Mouse (Mus musculus) heart, embryonic 11.5 days (tissue): ENCODE measurements at regions not wholly inside any gene's neighbourhood (a gene's known extent, or its start where the extent isn't known, plus 50 kb on each side); places are given as distances from the start of the nearest gene placed in this dataset.
A peak's percentile ranks its signal among the peaks of the same experiment; 100 is the strongest.

Experiments
- ATAC-seq: fragments of 200-750 bp; cut with Nextera tagmentation; replicated peaks from 2 replicates; pipeline ENCODE4 v1.8.0; 2017; ENCODE audit warnings: moderate library complexity; ENCODE audit not compliant: insufficient number of reproducible peaks, low FRiP score, low TSS enrichment
- H3K27ac ChIP-seq: fragments of 300-500 bp; sonication (generic); 2 replicates; pipeline ENCODE4 v1.5.1; 2014; ENCODE audit warnings: mild to moderate bottlenecking, low read depth, low read length
- H3K27me3 ChIP-seq: fragments of 300-500 bp; sonication (generic); 2 replicates; pipeline ENCODE4 v1.6.1; 2014; ENCODE audit warnings: mild to moderate bottlenecking, low read length, mixed read lengths; ENCODE audit not compliant: control insufficient read depth, insufficient read depth
- H3K36me3 ChIP-seq: fragments of 300-500 bp; sonication (generic); 2 replicates; pipeline ENCODE4 v1.6.1; 2014; ENCODE audit warnings: mild to moderate bottlenecking, low read length, moderate library complexity, mixed read lengths; ENCODE audit not compliant: control insufficient read depth, insufficient read depth
- H3K4me1 ChIP-seq: fragments of 300-500 bp; sonication (generic); 2 replicates; pipeline ENCODE4 v1.6.1; 2014; ENCODE audit warnings: low read length; ENCODE audit not compliant: control insufficient read depth, insufficient read depth
- H3K4me2 ChIP-seq: fragments of 300-500 bp; sonication (generic); 2 replicates; pipeline ENCODE4 v1.6.1; 2014; ENCODE audit warnings: mild to moderate bottlenecking, moderate library complexity
- H3K4me3 ChIP-seq: fragments of 300-500 bp; sonication (generic); 2 replicates; pipeline ENCODE4 v1.5.1; 2014; ENCODE audit warnings: low read depth, low read length
- H3K9ac ChIP-seq: fragments of 300-500 bp; sonication (generic); 2 replicates; pipeline ENCODE4 v1.6.1; 2014; ENCODE audit warnings: mild to moderate bottlenecking, low read depth, low read length, moderate library complexity
- H3K9me3 ChIP-seq: fragments of 300-500 bp; sonication (generic); replicated peaks from 2 replicates; pipeline ENCODE4 v1.6.1; 2016; ENCODE audit warnings: low read length; ENCODE audit not compliant: control insufficient read depth
- WGBS: fragments of 180-500 bp; shearing (Covaris S2); extraction: QIAGEN DNeasy Blood & Tissue Kit; methylation state at CpG from one replicate; pipeline ENCODE4 v1.1.7; 2014; ENCODE audit not compliant: insufficient replicate concordance; 5-methylcytosine and 5-hydroxymethylcytosine counted together

DNA sequence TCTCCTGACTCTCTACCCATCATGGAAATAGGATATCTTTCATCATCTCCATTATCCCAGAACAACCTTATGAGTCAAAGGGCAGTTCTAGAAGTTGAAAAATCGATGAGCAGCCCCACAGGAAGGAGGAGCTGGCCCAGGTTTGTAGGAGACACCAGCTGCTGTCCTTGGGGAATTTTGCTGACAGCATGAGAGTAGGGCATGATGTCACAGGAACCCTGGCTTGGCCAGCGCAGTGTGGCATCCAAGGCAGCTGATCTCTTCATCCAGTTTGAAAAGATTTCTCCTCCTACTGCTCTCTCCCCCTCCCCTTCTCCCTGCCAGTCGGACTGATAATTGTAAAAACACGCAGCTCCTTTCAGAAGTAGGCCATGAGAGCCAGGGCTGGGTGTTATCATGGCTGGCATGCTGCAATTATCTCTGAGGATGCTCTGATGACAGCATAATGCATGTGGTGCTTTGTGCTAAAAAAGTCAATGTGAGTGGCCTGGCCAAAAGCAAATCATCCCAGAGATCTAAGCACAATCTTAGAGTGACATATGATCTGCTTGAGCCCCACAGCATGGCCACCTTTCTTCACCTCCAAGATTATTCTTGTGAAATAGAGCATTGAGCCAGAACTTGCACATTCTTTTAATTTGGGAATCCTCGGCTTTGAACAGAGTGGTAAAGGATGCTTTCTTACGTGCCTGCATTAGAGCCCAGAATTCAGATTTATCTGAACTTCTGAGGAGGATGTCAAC is 54.2 kb downstream of the Gjd2 start:
- no peaks in the 10 kb centered on the region for H3K27me3 ChIP-seq
- no peak for ATAC-seq
- no peaks in the 10 kb centered on the region for H3K9me3 ChIP-seq
- H3K4me1 ChIP-seq: no peaks in the 10 kb centered on the region
- no peaks in the 10 kb centered on the region for H3K36me3 ChIP-seq
- H3K4me2 ChIP-seq: no peak overlapping the region
- 35% methylated on average over 6 of the region's 6 CpGs for WGBS
- H3K4me3 ChIP-seq: no peak overlapping the region
- H3K27ac ChIP-seq: no peak overlapping the region
- no peak overlapping the region for H3K9ac ChIP-seq

GRCm38 (mm10) chr2:113952480-113952879 is 60.9 kb downstream of the Gjd2 start:
- Histone ChIP-seq H3K9me3 (no peaks in the 10 kb centered on the region), H3K9ac (no peak overlapping the region), H3K36me3 (no peaks in the 10 kb centered on the region), H3K4me2 (no peak overlapping the region), H3K27ac (no peak overlapping the region), H3K27me3 (no peaks in the 10 kb centered on the region), H3K4me3 (no peak overlapping the region), H3K4me1 (no peaks in the 10 kb centered on the region)
- no peak for ATAC-seq

DNA sequence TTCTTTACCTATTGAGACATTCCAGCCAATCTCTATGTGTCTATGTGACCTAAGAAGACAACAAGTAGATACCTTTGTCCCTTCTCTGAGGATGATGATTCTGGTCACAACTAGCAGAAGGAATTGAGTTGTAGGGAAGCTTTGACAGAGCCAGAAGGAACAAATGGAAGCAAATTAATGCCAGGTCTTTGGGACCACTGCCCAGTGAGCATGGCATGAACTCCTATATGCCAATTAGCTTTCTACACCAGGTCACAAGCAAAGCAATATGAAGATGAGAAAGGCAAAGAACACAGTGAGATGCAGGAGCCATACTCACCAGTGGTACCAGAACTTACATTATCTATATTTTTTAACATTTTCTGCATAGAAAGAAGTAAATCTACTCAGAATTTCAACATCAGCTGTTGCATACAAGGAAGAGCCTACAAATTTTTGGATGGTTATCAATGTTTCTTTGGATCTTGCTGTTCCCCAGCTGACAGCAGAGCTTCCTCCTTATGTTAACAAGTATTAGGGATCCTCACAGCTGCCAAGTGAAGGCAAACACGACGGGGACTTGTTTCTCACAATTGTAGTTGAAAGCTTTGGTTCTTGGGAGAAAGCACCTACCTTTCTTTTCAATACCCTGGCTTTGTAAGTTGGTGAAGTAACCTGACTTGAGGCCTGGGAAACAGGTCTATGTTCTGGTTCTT is 64.0 kb downstream of the Gjd2 start:
- H3K4me3 ChIP-seq: no peak overlapping the region
- H3K36me3 ChIP-seq: no peaks in the 10 kb centered on the region
- no peak for ATAC-seq
- no peak overlapping the region for H3K27ac ChIP-seq
- H3K9ac ChIP-seq: no peak overlapping the region
- no peaks in the 10 kb centered on the region for H3K27me3 ChIP-seq
- no peaks in the 10 kb centered on the region for H3K4me1 ChIP-seq
- no peaks in the 10 kb centered on the region for H3K9me3 ChIP-seq
- WGBS: 49% methylated on average over 2 of the region's 2 CpGs
- H3K4me2 ChIP-seq: no peak overlapping the region

GRCm38 (mm10) chr2:113931689-113932088 is 81.7 kb downstream of the Gjd2 start:
- Histone ChIP-seq H3K27ac (no peak overlapping the region), H3K27me3 (no peaks in the 10 kb centered on the region), H3K4me1 (no peaks in the 10 kb centered on the region), H3K36me3 (no peaks in the 10 kb centered on the region), H3K9ac (no peak overlapping the region), H3K4me3 (no peak overlapping the region), H3K4me2 (no peak overlapping the region), H3K9me3 (no peaks in the 10 kb centered on the region)
- 79% methylated on average over 4 of the region's 4 CpGs for WGBS
- no peak for ATAC-seq

- no peaks in the 10 kb centered on the region for H3K36me3 ChIP-seq
- no peaks in the 10 kb centered on the region for H3K9me3 ChIP-seq
- no peak overlapping the region for H3K4me2 ChIP-seq
- ATAC-seq: no peak
- H3K27ac ChIP-seq: no peak overlapping the region
- H3K4me1 ChIP-seq: no peaks in the 10 kb centered on the region
- no peak overlapping the region for H3K4me3 ChIP-seq
- H3K27me3 ChIP-seq: no peaks in the 10 kb centered on the region
- H3K9ac ChIP-seq: no peak overlapping the region
- WGBS: 41% methylated on average over 1 of the region's 1 CpGs
Measured at GRCm38 (mm10) chr2:113930948-113931347, 82.5 kb downstream of the Gjd2 start.

GRCm38 (mm10) chr2:113929650-113930049 is 81.2 kb upstream of the Arhgap11a start:
- H3K4me3 ChIP-seq: no peak overlapping the region

GRCm38 (mm10) chr2:113924138-113924537 is 75.7 kb upstream of the Arhgap11a start:
- Histone ChIP-seq H3K4me3 (no peak overlapping the region), H3K9me3 (no peaks in the 10 kb centered on the region), H3K36me3 (no peaks in the 10 kb centered on the region), H3K4me1 (peaks cover 5% of the 10 kb centered on the region; the same call in 1 of the 2 replicates), H3K27me3 (no peaks in the 10 kb centered on the region), H3K9ac (no peak overlapping the region), H3K27ac (no peak overlapping the region), H3K4me2 (no peak overlapping the region)
- WGBS: 23% methylated on average over 2 of the region's 2 CpGs
- no peak for ATAC-seq

More at GRCm38 (mm10) chr2:113929650-113930049, 81.2 kb upstream of the Arhgap11a start:
- Histone ChIP-seq H3K4me2 (no peak overlapping the region), H3K9ac (no peak overlapping the region), H3K27me3 (no peaks in the 10 kb centered on the region), H3K4me1 (no peaks in the 10 kb centered on the region), H3K9me3 (no peaks in the 10 kb centered on the region), H3K36me3 (no peaks in the 10 kb centered on the region), H3K27ac (no peak overlapping the region)
- 70% methylated on average over 1 of the region's 1 CpGs for WGBS
- ATAC-seq: no peak

DNA sequence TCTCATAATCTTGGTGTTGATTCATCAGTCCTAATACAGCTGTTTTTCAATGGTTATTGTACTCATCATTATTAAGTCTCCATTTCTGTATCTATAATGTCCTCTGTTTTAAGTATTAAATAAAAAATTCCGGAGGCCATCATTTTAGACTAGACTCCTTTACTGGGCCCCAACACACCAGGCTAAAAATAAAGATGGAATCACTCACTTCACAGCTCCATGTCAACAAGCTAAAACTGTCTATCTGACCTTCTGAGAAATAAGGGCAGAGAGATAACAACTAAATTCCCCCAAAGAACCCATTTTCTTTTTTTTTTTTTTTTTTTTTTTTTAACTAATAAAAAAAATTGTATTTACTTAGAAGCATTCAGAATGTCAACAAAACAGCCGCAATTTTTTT is 70.5 kb upstream of the Arhgap11a start:
- Histone ChIP-seq H3K36me3 (no peaks in the 10 kb centered on the region), H3K27me3 (no peaks in the 10 kb centered on the region), H3K4me3 (no peak overlapping the region), H3K9me3 (no peaks in the 10 kb centered on the region), H3K27ac (0 out of 2 replicates have a peak overlapping the region, but pooled peaks have one; percentile 46), H3K4me1 (peaks cover 2% of the 10 kb centered on the region; the same call in 1 of the 2 replicates), H3K4me2 (no peak overlapping the region), H3K9ac (no peak overlapping the region)
- ATAC-seq: no peak
- 41% methylated on average over 1 of the region's 2 CpGs for WGBS

- Histone ChIP-seq H3K4me1 (0 out of 2 replicates have a peak, but pooled peaks cover 2% of the 10 kb centered on the region), H3K9me3 (no peaks in the 10 kb centered on the region), H3K4me3 (no peak overlapping the region), H3K27ac (no peak overlapping the region), H3K9ac (no peak overlapping the region), H3K4me2 (no peak overlapping the region), H3K36me3 (no peaks in the 10 kb centered on the region), H3K27me3 (no peaks in the 10 kb centered on the region)
- 76% methylated on average over 2 of the region's 2 CpGs for WGBS
- no peak for ATAC-seq
Measured at GRCm38 (mm10) chr2:113914248-113914647, 65.8 kb upstream of the Arhgap11a start.
